Mouse (Mus musculus): ENCODE measurements around the gene Gm21985.

Gm21985 gene

DNA sequence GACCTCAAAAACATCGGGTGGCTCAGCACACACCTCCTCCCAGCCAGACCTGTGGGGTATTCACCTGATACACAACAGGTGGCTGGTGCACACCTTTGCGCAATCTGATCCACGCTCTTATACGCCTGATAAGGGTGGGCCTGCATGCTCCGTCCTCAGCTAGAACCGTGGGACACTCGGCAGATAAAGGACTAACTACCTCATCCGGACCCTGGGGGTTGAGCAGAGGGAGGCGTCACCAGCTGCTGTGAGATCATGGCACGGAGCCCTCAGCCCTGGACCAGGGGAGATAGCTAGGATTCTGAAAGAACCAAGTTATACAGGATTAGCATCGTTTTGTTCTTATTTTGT, at the start of gene Gm21985:
Gene Gm21985 (plus strand): TSS at position 73 of the 351 bp plus-strand sequence.
- peak; percentile 72 for DNase-seq (ENCODE audit: low read depth, low spot score)

- no peak for DNase-seq (ENCODE audit: low read depth, low spot score)
Measured at GRCm38 (mm10) chr2:112217614-112218013, 48.5 kb upstream of the Gm21985 start.

GRCm38 (mm10) chr2:112220880-112221279, 45.2 kb upstream of the Gm21985 start:
- no peak for DNase-seq (ENCODE audit: low read depth, low spot score)

- no peak for DNase-seq (ENCODE audit: low read depth, low spot score)
Measured at GRCm38 (mm10) chr2:112222607-112223006, 43.5 kb upstream of the Gm21985 start.

DNA sequence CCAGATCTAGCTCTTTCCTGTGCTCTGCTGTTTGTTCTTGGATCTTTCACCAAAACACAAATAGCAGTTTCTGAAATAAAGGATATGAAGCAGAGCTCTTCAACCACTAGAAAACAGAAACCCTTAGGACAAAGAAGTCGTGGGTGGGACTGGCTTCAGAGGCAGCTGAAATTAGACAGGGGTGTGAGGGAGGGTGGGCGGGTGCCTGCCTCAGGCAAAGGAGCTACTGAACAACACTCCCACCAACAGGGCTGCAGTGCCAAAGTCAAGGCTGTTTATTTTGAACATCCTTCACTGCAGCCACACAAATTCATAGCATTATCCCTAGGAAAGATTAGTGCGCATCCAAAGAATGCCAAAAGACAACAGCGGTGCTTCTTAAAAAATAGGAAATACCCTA, 41.8 kb upstream of the Gm21985 start:
- DNase-seq (ENCODE audit: low read depth, low spot score): no peak

DNA sequence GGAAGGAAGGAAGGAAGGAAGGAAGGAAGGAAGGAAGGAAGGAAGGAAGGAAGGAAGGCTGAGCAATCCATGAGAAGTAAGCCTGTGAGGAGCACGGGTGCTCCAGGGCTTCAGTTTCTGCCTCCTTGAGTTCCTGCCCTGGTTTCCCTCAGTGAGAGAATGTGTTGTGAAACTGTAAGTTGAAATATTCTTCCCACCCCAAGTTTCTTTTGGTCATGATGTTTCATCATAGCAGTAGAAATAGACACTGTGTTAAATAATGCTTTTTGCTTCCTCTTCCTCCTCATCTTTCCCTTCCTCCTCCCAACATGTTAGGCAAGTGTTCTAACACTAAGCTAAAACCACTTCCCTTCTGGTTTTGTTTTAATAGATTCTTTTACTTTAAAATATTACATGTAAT, 33.5 kb upstream of the Gm21985 start:
- DNase-seq (ENCODE audit: low read depth, low spot score): no peak

DNA sequence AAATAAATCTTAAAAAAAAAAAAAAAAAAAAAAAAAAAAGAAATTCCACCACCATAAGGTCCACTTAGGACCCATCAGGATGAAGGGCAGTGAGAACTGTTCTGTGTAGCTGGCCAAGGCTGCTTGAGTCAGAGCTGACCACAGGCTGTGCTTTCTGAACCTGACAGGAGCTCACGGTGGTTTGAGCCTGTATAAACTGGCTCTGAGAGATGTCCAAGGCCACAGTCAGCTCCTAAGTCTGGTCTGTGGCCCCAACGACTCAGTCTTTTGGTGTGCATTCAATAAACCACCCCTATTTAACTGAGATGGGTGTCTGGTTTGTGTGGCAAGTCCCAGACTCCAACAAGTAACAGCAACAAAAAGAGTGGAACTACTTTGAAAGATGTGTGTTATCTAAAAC, 29.5 kb upstream of the Gm21985 start:
- no peak for DNase-seq (ENCODE audit: low read depth, low spot score)

DNA sequence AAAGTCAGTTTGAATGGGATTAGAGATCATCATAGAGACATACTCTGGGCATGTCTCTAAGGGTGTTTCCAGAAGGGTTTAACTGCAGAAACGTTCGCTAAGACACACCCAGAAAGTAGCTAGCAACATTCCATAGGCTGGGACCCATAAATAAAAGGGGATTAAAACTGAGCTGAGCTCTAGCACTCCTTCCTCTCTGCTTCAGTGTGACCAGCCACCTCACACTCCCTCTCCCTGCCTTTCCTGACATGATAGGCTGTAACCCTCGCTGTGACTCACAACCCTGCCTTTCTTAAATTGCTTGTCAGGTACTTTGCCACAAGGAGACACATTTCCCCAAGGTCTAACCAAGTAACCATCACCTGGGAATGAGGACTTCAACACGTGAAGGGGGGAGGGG, 28.1 kb upstream of the Gm21985 start:
- peak; percentile 19 for DNase-seq (ENCODE audit: low read depth, low spot score)

DNA sequence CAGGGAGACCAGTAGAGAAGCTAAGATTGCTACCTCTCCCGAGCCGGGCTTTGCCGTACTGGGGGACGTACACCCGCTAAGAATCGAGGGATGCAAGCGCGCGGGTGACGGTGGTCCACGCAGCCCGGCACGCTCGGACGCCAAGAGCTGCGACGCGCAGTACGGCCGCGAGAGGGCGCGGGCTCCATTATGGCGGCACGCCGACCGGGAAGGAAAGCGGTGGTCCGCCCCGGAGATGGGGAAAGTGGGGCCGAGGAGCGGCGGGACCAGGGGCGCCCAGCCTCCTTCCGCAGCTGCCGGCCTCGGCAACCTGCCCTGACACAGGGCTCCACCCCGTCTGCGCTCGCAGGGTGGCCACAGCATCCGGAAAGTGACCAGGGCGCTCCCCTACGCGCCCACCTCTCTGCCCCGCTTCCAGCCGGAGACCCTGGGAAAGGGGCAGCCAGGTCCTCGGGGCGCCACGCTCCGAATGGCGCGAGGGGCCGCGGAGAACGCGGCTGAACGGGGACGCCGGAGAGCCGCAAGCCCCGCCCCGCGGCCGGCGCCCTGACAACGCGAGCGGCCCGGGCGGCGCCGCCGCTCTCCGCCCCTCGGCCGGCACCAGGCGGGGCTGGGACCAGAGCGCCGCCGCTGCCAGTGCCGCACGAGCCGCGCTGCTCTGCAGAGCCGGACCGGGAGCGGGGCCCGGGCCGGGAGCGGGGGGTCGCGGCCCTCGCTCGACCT, 26.7 kb upstream of the Gm21985 start, which contains the start of gene Lpcat4:
Gene Lpcat4 (plus strand): TSS at position 257 of the 723 bp plus-strand sequence.
- peak; percentile 84 for DNase-seq (ENCODE audit: low read depth, low spot score)

DNA sequence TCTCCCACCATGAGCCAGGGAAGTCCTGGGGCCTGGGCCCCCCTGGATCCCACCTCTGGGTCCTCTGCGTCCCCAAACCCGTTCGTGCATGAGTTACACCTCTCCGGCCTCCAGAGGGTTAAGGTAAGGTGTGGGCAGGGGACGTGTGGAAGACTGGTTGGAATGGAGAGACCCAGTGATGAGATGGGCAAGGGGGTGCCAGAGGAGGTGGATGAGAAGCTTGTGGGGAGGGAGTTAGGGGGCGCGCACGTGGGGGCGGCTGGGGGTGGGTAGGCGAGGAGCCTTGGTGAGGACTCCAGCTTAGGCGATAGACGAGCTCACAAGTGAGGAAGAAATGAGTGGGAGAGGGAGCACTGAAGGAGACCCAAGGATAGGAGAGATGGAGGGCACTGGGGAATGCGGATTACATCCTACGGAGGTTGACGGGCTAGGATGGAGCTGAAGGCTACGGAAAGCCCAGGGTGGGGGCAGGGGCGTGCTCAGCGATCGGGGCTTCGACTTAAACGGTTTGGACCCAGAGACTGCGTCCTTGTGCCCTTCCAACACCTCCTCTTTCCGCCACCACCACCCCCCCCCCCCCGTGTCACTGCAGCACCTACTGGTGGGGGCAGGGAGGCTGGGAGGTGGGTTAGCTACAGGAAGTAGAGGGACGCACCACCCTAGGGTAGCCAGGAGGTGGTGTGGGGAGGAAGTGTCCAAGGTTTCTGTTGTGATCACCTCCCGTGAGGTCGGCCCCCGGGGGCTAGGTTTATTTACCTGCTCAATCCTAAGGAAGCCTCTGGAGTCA, 26.0 kb upstream of the Gm21985 start:
- peak; percentile 68 for DNase-seq (ENCODE audit: low read depth, low spot score)

GRCm38 (mm10) chr2:112241787-112242186, 24.3 kb upstream of the Gm21985 start:
- no peak for DNase-seq (ENCODE audit: low read depth, low spot score)

GRCm38 (mm10) chr2:112245307-112245706, 20.8 kb upstream of the Gm21985 start:
- no peak for DNase-seq (ENCODE audit: low read depth, low spot score)

- no peak for DNase-seq (ENCODE audit: low read depth, low spot score)
Measured at GRCm38 (mm10) chr2:112246193-112246592, 19.9 kb upstream of the Gm21985 start.

GRCm38 (mm10) chr2:112247323-112247722, 18.8 kb upstream of the Gm21985 start:
- no peak for DNase-seq (ENCODE audit: low read depth, low spot score)

DNA sequence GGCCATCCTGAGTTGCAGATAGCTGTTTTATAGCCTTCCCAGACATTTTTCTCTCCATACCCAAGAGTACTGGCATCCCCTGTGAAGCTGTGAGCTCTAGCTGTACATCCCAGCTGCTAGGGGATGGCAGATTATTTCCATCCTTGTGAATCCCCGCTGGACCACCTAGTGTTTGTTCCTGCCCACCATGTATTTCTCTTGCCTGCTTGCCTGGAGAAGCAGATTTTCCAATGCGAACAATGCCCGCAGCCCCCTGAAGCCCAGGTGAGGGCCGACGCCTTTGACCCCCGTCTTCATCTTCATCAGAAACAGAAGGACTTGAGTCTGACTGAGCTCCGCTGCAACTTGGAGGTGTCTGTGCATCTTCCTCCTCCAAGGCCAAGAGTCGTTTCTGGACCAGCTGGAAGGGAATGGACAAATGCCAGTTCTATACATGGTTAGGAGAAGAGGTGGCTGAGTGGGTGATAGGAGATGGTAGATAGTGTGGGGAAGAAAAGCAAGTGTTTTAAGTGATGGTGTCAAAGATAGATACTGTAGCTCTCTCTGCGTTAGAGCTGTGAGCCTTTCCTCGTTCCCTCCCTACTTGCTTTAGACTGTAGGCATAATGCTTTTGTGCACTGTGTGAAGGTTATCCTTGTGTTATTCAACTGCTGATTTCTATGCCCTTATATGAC, 16.2 kb upstream of the Gm21985 start:
- DNase-seq (ENCODE audit: low read depth, low spot score): no peak

DNA sequence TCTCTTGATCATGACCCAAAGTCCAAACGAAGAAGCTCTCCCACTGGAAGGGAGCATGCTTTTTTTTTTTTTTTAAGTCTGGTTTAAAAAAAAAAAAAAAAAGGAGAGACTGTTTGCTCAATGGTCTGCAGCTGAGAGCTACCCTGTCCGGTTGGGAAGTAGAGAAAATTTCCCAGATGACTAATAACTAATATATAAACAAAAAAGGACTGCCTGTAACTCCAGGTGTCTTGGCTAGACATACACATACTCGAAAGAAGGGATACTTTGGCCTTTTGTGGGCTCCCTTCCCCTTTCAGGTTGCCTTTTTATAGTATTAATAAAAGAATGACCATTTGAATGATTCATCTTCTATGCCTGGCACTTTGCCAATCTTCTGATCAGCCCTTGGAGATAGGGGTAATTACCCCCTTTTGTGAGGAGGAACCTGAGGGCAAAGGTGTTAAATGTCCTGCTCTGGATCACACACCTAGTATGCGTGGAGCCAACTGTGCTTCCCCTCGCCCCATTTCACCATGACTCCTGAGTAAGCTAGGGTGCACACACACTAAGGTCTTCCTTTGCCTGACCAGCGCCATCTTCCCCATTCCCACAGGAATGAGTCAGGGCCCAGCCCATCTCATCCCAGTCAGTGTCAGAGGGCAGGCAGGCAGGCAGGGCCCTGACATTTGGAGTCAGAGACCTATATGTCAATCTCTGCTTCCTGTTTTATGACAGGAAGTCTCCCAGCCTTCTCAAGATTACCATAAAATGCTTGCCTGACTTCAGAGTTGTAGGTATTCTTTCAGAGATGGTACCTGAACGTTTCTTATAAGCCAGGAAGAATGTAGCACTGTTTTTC, 11.2 kb upstream of the Gm21985 start:
- DNase-seq (ENCODE audit: low read depth, low spot score): no peak

DNA sequence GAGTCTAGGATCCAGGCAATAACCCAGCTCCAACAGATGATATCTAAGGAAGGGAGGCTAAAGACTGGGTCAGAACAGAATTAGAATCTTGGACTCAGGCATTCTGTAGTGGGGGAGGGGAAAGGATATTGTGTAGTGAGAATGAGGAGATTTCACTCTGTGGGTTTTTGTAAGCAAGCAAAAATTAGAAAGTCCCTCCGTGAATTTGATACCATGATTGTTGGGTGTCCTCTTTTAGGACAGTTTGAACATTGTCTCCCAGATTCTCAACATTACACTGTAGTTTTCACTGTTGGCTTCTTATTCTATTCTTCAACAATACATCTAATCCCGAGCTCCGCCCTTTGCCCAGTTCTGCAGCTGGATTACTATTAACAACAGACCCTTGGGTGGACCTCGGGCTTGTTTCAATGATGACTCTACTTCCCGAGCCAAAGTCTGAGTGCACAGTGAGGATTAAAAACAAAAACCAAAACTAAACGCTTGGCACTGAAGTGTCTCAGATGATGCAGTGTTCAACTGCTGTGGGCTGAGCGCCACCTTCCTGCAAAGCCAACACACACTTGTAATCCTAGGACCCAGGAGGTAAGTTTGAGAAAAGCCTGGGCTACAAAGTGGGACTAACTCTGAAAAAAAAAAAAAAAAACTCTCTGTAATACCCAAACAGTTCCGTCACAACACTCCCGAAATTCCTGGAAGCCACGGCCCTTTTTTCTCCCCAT, 6.7 kb upstream of the Gm21985 start, which contains the start of gene Nutm1:
Gene Nutm1 (minus strand): TSS at position 51 of the 722 bp plus-strand sequence.
- no peak for DNase-seq (ENCODE audit: low read depth, low spot score)

GRCm38 (mm10) chr2:112261748-112262653, 4.1 kb upstream of the Gm21985 start, which contains the start of gene Nop10:
Nop10 (plus strand) TSS chr2:112261926.
- DNase-seq (ENCODE audit: low read depth, low spot score): peak; percentile 96

GRCm38 (mm10) chr2:112262779-112263295, 3.3 kb upstream of the Gm21985 start:
- peak; percentile 64 for DNase-seq (ENCODE audit: low read depth, low spot score)
